Mouse (Mus musculus) embryonic fibroblast, embryonic 13.5 days (primary cell): ENCODE results near the gene Fam19a3.

Experiments used
- CTCF ChIP-seq: IDR thresholded peaks from 2 replicates; pipeline ENCODE4 v1.5.1; 2011; ENCODE audit warnings: mild to moderate bottlenecking, control low read depth, low read length, moderate library complexity, borderline replicate concordance; ENCODE audit not compliant: insufficient read depth
- POLR2A ChIP-seq: IDR thresholded peaks from 2 replicates; pipeline ENCODE4 v1.6.1; 2011; ENCODE audit warnings: low read depth, mild to moderate bottlenecking, control low read depth, low read length, moderate library complexity

DNA sequence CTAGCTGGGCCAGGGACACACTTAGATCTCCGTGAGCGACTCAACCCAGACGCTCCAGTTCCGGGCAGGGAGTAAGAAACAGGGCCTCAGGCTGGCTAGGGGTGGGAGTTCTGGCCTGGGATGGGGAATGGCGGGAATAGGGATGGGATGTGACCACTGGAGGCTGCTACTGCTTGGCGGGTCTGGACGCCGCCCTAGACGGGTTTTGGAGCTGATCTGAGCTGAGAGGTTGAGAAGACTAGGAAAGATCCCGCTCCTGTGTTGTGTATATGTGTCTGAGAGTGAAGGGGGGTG, 7.6 kb upstream of the Fam19a3 start:
- no peak for TF ChIP-seq CTCF
- TF ChIP-seq POLR2A = no peak; the same call in 1 of the 2 replicates
